Mouse (Mus musculus): Measurements from ENCODE around the gene Sesn1.

- no peak for TF ChIP-seq CTCF (IDR thresholded peaks at IDR 0.05; ENCODE audit: low read depth, low read length)
- TF ChIP-seq EP300 (IDR thresholded peaks at IDR 0.05; ENCODE audit: insufficient read depth, low read depth, low read length) = no peak
- no peak for TF ChIP-seq POLR2A (IDR thresholded peaks at IDR 0.05; ENCODE audit: insufficient read depth, low read length)
Observed at GRCm38 (mm10) chr10:41912290-41912994, 102.7 kb downstream of the Sesn1 start.
